Mouse (Mus musculus): ENCODE measurements around the gene Faim. TPM values are rescaled to one million over a fixed set of nuclear protein-coding genes. Genes with fewer than 3 reads are reported as not detected.

Faim gene
- polyA plus RNA-seq (2015; fragmentation: Nextera tagmentation; extraction: Ambion mirVana), result 46.1 and 46.9 TPM in 2 replicates

DNA sequence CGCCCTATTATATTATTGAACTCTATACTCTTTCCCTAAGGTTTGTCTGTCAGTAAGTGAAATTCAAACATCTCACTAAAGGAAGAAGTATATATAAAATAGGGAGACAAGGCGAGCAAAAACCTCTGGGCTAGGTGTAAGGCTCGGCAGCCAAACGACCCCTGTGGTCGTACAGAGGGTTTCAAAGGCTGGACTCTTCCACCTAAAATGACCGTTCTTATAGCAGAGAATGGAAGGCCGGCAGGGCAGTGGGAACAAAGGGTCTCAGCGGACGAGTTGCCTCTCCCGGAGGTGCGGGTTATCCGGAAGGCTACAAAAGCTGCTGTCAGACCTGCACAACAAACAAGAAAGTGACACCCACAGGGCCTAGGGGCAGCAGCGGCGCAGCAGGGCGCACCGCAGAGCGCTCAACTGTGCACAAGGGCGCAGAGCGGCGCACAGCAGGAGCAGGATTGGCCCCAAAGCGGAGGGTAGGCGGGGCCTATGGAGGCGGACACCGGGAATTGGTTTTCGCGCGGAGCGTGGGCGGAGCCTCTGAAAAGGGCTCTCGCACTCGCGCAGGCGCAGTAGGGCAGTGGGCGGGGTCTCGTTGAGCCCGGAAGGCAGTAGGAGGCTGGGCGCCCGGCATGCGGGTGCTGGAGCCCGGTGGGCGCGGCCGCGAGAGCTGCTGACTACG is at the start of gene Faim:
TSS of gene Faim (plus strand) at position 574 of the 676 bp plus-strand sequence.
- Histone ChIP-seq H3K36me3 (ENCODE audit: insufficient read depth, low read length) (no peaks in the 10 kb centered on the region), H3K27ac (ENCODE audit: low read length) (0 out of 2 replicates have a peak within 1 kb of the TSS, but pooled peaks have one; percentile 3), H3K4me2 (replicated peaks; ENCODE audit: low read depth, low read length) (peak within 1 kb of the TSS; percentile 95), H3K4me3 (ENCODE audit: low read length) (peak within 1 kb of the TSS; percentile 88), H3K27me3 (ENCODE audit: insufficient read depth, low read length) (peaks cover 18% of the 10 kb centered on the region; the same call in 1 of the 2 replicates), H3K9me3 (ENCODE audit: low read length) (no peaks in the 10 kb centered on the region), H3K9ac (replicated peaks; ENCODE audit: low read length) (peak within 1 kb of the TSS; percentile 77), H3K4me1 (ENCODE audit: insufficient read depth, low read length) (peaks cover 6% of the 10 kb centered on the region)
- 1% methylated on average over 43 of the region's 45 CpGs for WGBS
- peak; percentile 99 for ATAC-seq (ENCODE audit: low FRiP score, low TSS enrichment)

- H3K36me3 ChIP-seq (ENCODE audit: insufficient read depth, low read length), result no peaks in the 10 kb centered on the region
- H3K4me3 ChIP-seq (ENCODE audit: low read length), result no peak overlapping the region
- H3K4me2 ChIP-seq (replicated peaks; ENCODE audit: low read depth, low read length), result no peak overlapping the region
- no peak overlapping the region for H3K9ac ChIP-seq (replicated peaks; ENCODE audit: low read length)
- no peaks in the 10 kb centered on the region for H3K9me3 ChIP-seq (ENCODE audit: low read length)
- no peak overlapping the region for H3K27ac ChIP-seq (ENCODE audit: low read length)
- no peak for ATAC-seq (ENCODE audit: low FRiP score, low TSS enrichment)
- H3K4me1 ChIP-seq (ENCODE audit: insufficient read depth, low read length), result no peaks in the 10 kb centered on the region
- H3K27me3 ChIP-seq (ENCODE audit: insufficient read depth, low read length), result no peaks in the 10 kb centered on the region
- 22% methylated on average over 2 of the region's 2 CpGs for WGBS
These were observed 46.9 kb upstream of the Faim start for GRCm38 (mm10) chr9:98939290-98939689.

DNA sequence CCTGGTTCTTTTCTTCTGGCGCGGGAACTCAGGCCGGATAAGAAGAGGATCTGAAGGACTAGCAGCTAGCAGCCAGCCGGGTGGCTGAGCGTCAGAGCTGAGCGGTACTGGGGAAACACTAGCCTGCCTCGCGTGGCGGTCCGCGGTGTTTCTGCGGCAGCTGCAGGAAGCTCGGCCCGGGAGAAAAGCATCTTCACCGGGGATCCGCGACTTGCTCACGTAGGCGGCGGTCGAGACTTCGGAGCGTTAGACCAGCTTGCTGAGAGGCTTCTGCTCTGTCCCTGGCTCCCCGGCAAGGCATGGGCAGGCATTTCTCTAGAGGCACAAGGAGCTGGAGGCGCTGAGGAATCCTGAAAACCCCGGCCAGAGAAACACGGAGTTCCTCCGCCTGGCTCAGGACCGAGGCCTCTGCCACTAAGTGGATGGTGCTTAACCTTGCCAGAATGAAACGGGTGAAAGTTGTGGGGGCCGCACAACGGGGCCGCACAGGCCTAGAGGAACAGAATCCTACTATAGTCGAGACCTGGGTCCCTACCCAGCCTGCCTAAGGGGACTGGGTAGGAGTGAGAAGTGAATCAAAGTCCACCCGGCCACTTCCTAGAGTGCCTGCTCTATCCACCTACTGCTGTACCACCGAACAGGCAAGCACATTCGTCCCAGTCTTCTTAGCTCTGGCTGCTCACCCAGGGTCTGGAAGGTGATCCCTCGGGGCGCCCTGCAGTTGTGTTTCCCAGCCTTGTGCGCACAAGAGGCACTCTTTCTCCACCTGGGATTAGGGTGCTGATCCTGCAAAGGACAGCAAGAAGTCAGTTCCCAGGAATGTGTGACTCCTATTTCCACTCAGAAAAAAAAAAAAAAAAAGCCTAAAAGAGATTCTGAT is 33.8 kb upstream of the Faim start:
- Histone ChIP-seq H3K9me3 (ENCODE audit: low read length) (no peaks in the 10 kb centered on the region), H3K4me3 (ENCODE audit: low read length) (peak overlapping the region; percentile 20), H3K27me3 (ENCODE audit: insufficient read depth, low read length) (peaks cover 87% of the 10 kb centered on the region), H3K4me1 (ENCODE audit: insufficient read depth, low read length) (peaks cover 32% of the 10 kb centered on the region), H3K9ac (replicated peaks; ENCODE audit: low read length) (no peak overlapping the region), H3K36me3 (ENCODE audit: insufficient read depth, low read length) (no peaks in the 10 kb centered on the region), H3K27ac (ENCODE audit: low read length) (no peak overlapping the region), H3K4me2 (replicated peaks; ENCODE audit: low read depth, low read length) (peak overlapping the region; percentile 30)
- no peak for ATAC-seq (ENCODE audit: low FRiP score, low TSS enrichment)
- 1% methylated on average over 40 of the region's 40 CpGs for WGBS

GRCm38 (mm10) chr9:98953291-98953690 is 32.9 kb upstream of the Faim start:
- ATAC-seq (ENCODE audit: low FRiP score, low TSS enrichment), result no peak
- Histone ChIP-seq H3K4me1 (ENCODE audit: insufficient read depth, low read length) (peaks cover 32% of the 10 kb centered on the region), H3K4me3 (ENCODE audit: low read length) (no peak overlapping the region), H3K9ac (replicated peaks; ENCODE audit: low read length) (no peak overlapping the region), H3K4me2 (replicated peaks; ENCODE audit: low read depth, low read length) (no peak overlapping the region), H3K27me3 (ENCODE audit: insufficient read depth, low read length) (peaks cover 87% of the 10 kb centered on the region), H3K27ac (ENCODE audit: low read length) (no peak overlapping the region), H3K36me3 (ENCODE audit: insufficient read depth, low read length) (no peaks in the 10 kb centered on the region), H3K9me3 (ENCODE audit: low read length) (no peaks in the 10 kb centered on the region)
- 3% methylated on average over 4 of the region's 4 CpGs for WGBS

DNA sequence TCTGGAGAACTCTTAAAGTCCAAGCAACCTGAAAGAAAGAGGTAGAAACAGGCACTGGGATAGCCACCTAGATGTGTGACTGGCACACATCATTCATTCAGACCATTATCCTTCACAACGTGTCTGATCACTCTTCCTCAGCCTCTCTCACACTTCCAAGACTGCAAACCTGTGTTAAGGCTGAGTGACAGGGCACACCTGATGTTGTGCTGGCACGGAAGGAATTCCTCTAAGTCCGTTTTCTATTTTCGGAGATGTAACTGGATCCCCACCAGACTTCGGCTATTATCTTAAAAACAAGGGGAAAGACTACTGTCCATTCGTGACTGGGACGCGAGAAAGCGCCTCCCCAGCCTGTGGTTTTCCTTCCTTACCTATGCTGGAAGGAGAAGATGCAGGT is 32.3 kb upstream of the Faim start:
- Histone ChIP-seq H3K9me3 (ENCODE audit: low read length) (no peaks in the 10 kb centered on the region), H3K9ac (replicated peaks; ENCODE audit: low read length) (no peak overlapping the region), H3K27ac (ENCODE audit: low read length) (no peak overlapping the region), H3K27me3 (ENCODE audit: insufficient read depth, low read length) (peaks cover 88% of the 10 kb centered on the region), H3K4me3 (ENCODE audit: low read length) (no peak overlapping the region), H3K4me2 (replicated peaks; ENCODE audit: low read depth, low read length) (no peak overlapping the region), H3K36me3 (ENCODE audit: insufficient read depth, low read length) (no peaks in the 10 kb centered on the region), H3K4me1 (ENCODE audit: insufficient read depth, low read length) (peaks cover 32% of the 10 kb centered on the region)
- ATAC-seq (ENCODE audit: low FRiP score, low TSS enrichment), result no peak
- 4% methylated on average over 9 of the region's 9 CpGs for WGBS

GRCm38 (mm10) chr9:98954391-98955102 is 31.6 kb upstream of the Faim start:
- 2% methylated on average over 33 of the region's 33 CpGs for WGBS
- no peak for ATAC-seq (ENCODE audit: low FRiP score, low TSS enrichment)
- H3K9ac ChIP-seq (replicated peaks; ENCODE audit: low read length), result 0 out of 2 replicates have a peak overlapping the region, but pooled peaks have one; percentile 11

GRCm38 (mm10) chr9:98955103-98955715 is 31.0 kb upstream of the Faim start, which contains the start of gene Foxl2:
TSS of gene Foxl2 (plus strand) at chr9:98955288.
- Histone ChIP-seq H3K36me3 (ENCODE audit: insufficient read depth, low read length) (no peaks in the 10 kb centered on the region), H3K9me3 (ENCODE audit: low read length) (no peaks in the 10 kb centered on the region), H3K4me1 (ENCODE audit: insufficient read depth, low read length) (peaks cover 32% of the 10 kb centered on the region), H3K27me3 (ENCODE audit: insufficient read depth, low read length) (peaks cover 91% of the 10 kb centered on the region), H3K4me2 (replicated peaks; ENCODE audit: low read depth, low read length) (peak within 1 kb of the TSS; percentile 77), H3K4me3 (ENCODE audit: low read length) (peak within 1 kb of the TSS; percentile 39), H3K27ac (ENCODE audit: low read length) (no peak within 1 kb of the TSS), H3K9ac (replicated peaks; ENCODE audit: low read length) (0 out of 2 replicates have a peak within 1 kb of the TSS, but pooled peaks have one; percentile 11)
- peak; percentile 65; the same call in 1 of the 2 replicates for ATAC-seq (ENCODE audit: low FRiP score, low TSS enrichment)
- WGBS, result under 1% methylated on average over 56 of the region's 58 CpGs

More at GRCm38 (mm10) chr9:98954391-98955102, 31.6 kb upstream of the Faim start:
- H3K27me3 ChIP-seq (ENCODE audit: insufficient read depth, low read length), result peaks cover 90% of the 10 kb centered on the region
- no peaks in the 10 kb centered on the region for H3K9me3 ChIP-seq (ENCODE audit: low read length)
- no peak overlapping the region for H3K27ac ChIP-seq (ENCODE audit: low read length)
- H3K4me3 ChIP-seq (ENCODE audit: low read length), result peak overlapping the region; percentile 39
- peaks cover 32% of the 10 kb centered on the region for H3K4me1 ChIP-seq (ENCODE audit: insufficient read depth, low read length)
- peak overlapping the region; percentile 77 for H3K4me2 ChIP-seq (replicated peaks; ENCODE audit: low read depth, low read length)
- H3K36me3 ChIP-seq (ENCODE audit: insufficient read depth, low read length), result no peaks in the 10 kb centered on the region

- no peak overlapping the region for H3K27ac ChIP-seq (ENCODE audit: low read length)
- H3K9ac ChIP-seq (replicated peaks; ENCODE audit: low read length), result no peak overlapping the region
- H3K4me1 ChIP-seq (ENCODE audit: insufficient read depth, low read length), result peaks cover 32% of the 10 kb centered on the region
- no peaks in the 10 kb centered on the region for H3K9me3 ChIP-seq (ENCODE audit: low read length)
- peaks cover 91% of the 10 kb centered on the region for H3K27me3 ChIP-seq (ENCODE audit: insufficient read depth, low read length)
- H3K4me3 ChIP-seq (ENCODE audit: low read length), result peak overlapping the region; percentile 39
- no peaks in the 10 kb centered on the region for H3K36me3 ChIP-seq (ENCODE audit: insufficient read depth, low read length)
- ATAC-seq (ENCODE audit: low FRiP score, low TSS enrichment), result 0 out of 2 replicates have a peak, but pooled peaks have one; percentile 2
- WGBS, result under 1% methylated on average over 59 of the region's 60 CpGs
- H3K4me2 ChIP-seq (replicated peaks; ENCODE audit: low read depth, low read length), result peak overlapping the region; percentile 77
These were observed 30.4 kb upstream of the Faim start for GRCm38 (mm10) chr9:98955716-98956224.
